Mouse (Mus musculus) bone marrow, adult 2 months (tissue): ENCODE data around the gene Gm5485. TPM values are rescaled to one million over a fixed set of nuclear protein-coding genes. Genes with fewer than 3 reads are reported as not detected.
A peak's percentile ranks its signal among the peaks of the same experiment; 100 is the strongest.

ENCODE experiments used
- H3K27ac ChIP-seq: fragments of 200-500 bp; 2 replicates; pipeline ENCODE4 v1.5.1; 2012; ENCODE audit warnings: low read depth, mild to moderate bottlenecking, control low read depth, inconsistent platforms, low read length; ENCODE audit not compliant: control insufficient read depth, poor library complexity, insufficient read depth
- H3K4me1 ChIP-seq: fragments of 200-500 bp; 2 replicates; pipeline ENCODE4 v1.6.1; 2011; ENCODE audit warnings: low read length; ENCODE audit not compliant: control insufficient read depth, insufficient read depth
- H3K4me3 ChIP-seq: fragments of 200-500 bp; replicated peaks from 2 replicates; pipeline ENCODE3; 2011; ENCODE audit warnings: mild to moderate bottlenecking, low read depth, low read length, control low read depth; ENCODE audit not compliant: control insufficient read depth
- CTCF ChIP-seq: fragments of 200-500 bp; IDR thresholded peaks from 2 replicates; pipeline ENCODE4 v1.5.1; 2011; ENCODE audit warnings: low read length, control low read depth; ENCODE audit not compliant: control insufficient read depth, insufficient read depth
- POLR2A ChIP-seq: fragments of 200-500 bp; IDR thresholded peaks from 2 replicates; pipeline ENCODE4 v1.6.1; 2011; ENCODE audit warnings: low read depth, mild to moderate bottlenecking, control low read depth, low read length, borderline replicate concordance; ENCODE audit not compliant: control insufficient read depth
- WGBS: fragments of 180-500 bp; shearing (Covaris S2); methylation state at CpG from one replicate; pipeline ENCODE4 v1.1.7; 2018; 5-methylcytosine and 5-hydroxymethylcytosine counted together
- polyA plus RNA-seq: library from polyadenylated mRNA; stranded (reverse); fragments of >200 nt; gene quantifications from 2 replicates; pipeline ENCODE4 v1.2.4, GENCODE M21; 2011; ENCODE audit warnings: low replicate concordance; ENCODE audit not compliant: missing spikeins, insufficient read depth, insufficient read length

Gene Gm5485
- polyA plus RNA-seq, 1 experiment, result not detected

- whole genome bisulfite sequencing, result 77% methylated on average over 2 of the region's 2 CpGs
- Histone ChIP-seq H3K4me1 (no peaks in the 10 kb centered on the region), H3K4me3 (no peak overlapping the region), H3K27ac (no peak overlapping the region)
- TF ChIP-seq CTCF (no peak), POLR2A (no peak)
Measured at GRCm38 (mm10) chr16:48395278-48395677, 16.9 kb downstream of the Gm5485 start.

- Histone ChIP-seq H3K4me3 (no peak overlapping the region), H3K4me1 (no peaks in the 10 kb centered on the region), H3K27ac (no peak overlapping the region)
- WGBS, result 51% methylated on average over 2 of the region's 2 CpGs
- TF ChIP-seq CTCF (no peak), POLR2A (no peak)
Measured at GRCm38 (mm10) chr16:48386982-48387381, 25.2 kb downstream of the Gm5485 start.

- 74% methylated on average over 3 of the region's 3 CpGs for WGBS
- no peaks in the 10 kb centered on the region for H3K4me1 ChIP-seq
- TF ChIP-seq CTCF, result no peak
- TF ChIP-seq POLR2A, result no peak
- H3K27ac ChIP-seq, result no peak overlapping the region
- no peak overlapping the region for H3K4me3 ChIP-seq
Measured at GRCm38 (mm10) chr16:48383582-48384257, 28.5 kb downstream of the Gm5485 start.

- Histone ChIP-seq H3K27ac (no peak overlapping the region), H3K4me3 (no peak overlapping the region), H3K4me1 (no peaks in the 10 kb centered on the region)
- TF ChIP-seq CTCF (no peak), POLR2A (no peak)
- WGBS, result 86% methylated on average over 7 of the region's 7 CpGs
Measured at GRCm38 (mm10) chr16:48373711-48374485, 38.3 kb downstream of the Gm5485 start.

DNA sequence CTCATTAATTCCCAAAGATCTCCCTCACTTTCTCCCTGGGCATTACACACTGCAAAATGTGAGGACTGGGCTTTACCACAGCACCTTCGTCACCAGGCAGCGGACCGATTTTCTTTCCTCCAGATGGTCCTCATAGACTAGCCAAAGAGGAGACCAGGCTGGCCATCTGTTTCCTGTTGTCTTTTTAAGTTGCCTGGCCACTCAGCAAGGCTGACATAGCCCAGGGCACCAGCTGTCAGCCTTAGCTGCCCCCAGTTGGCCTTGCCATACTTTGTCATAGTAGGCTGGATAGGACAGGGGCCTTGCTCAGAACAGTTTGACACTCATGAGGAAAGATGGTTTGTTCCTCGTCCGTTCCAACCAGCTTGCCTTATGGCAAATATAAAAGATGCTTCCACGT lies 39.8 kb downstream of the Gm5485 start:
- TF ChIP-seq POLR2A, result no peak
- no peak for TF ChIP-seq CTCF
- Histone ChIP-seq H3K4me3 (no peak overlapping the region), H3K27ac (no peak overlapping the region), H3K4me1 (no peaks in the 10 kb centered on the region)
- WGBS, result 73% methylated on average over 6 of the region's 6 CpGs

- WGBS, result 89% methylated on average over 2 of the region's 2 CpGs
- no peak overlapping the region for H3K27ac ChIP-seq
- TF ChIP-seq POLR2A, result no peak
- no peak for TF ChIP-seq CTCF
- no peaks in the 10 kb centered on the region for H3K4me1 ChIP-seq
- H3K4me3 ChIP-seq, result no peak overlapping the region
Measured at GRCm38 (mm10) chr16:48368096-48368495, 44.1 kb downstream of the Gm5485 start.

DNA sequence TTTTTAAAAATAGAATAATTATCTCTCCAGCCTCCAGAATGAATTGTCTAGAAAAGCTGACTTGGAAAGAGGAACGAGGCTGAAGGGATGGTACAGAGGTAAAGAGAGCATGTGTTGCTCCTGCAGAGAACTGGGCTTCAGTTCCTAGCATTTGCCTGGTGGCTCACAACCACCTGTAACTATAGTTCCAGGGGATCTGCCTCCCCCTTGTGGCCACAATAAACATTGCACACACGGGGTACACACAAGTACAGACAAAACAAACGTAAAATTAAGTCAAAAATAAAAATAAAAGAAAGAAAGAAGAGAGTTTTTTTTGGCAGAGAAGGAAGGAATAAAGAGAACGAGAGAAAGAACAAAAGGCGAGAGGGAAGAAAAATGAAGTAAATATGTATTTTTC lies 45.4 kb downstream of the Gm5485 start:
- no peak overlapping the region for H3K27ac ChIP-seq
- WGBS, result 85% methylated on average over 5 of the region's 5 CpGs
- no peaks in the 10 kb centered on the region for H3K4me1 ChIP-seq
- TF ChIP-seq CTCF (peak; percentile 27; the same call in 1 of the 2 replicates), POLR2A (no peak)
- no peak overlapping the region for H3K4me3 ChIP-seq

DNA sequence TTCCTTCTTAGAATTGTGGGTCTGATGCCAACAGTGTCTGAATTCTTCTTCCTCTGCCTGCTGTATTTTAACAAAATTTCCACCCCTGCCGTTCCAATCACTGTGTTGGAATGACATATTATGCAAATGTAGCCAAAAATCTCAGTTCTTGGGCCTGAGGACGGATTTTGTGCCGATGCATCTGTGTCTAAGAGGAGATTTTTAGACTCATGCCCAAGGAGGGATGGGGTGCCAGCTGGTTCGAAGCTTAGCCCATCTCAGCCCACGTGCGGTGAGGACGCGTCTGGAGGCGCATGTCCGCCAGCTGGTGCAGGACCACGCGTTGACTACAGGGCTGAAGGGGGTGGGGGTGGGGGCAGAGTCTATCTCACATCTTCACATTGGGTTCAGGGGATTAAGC lies 51.3 kb downstream of the Gm5485 start:
- TF ChIP-seq CTCF, result no peak
- no peak for TF ChIP-seq POLR2A
- no peak overlapping the region for H3K27ac ChIP-seq
- H3K4me3 ChIP-seq, result no peak overlapping the region
- 85% methylated on average over 12 of the region's 12 CpGs for WGBS
- no peaks in the 10 kb centered on the region for H3K4me1 ChIP-seq

- Histone ChIP-seq H3K4me3 (no peak overlapping the region), H3K4me1 (no peaks in the 10 kb centered on the region), H3K27ac (no peak overlapping the region)
- WGBS, result 88% methylated on average over 1 of the region's 1 CpGs
- TF ChIP-seq POLR2A, result no peak
- no peak for TF ChIP-seq CTCF
Measured at GRCm38 (mm10) chr16:48356417-48356816, 55.8 kb downstream of the Gm5485 start.

- TF ChIP-seq CTCF (no peak), POLR2A (no peak)
- H3K27ac ChIP-seq, result no peak overlapping the region
- H3K4me3 ChIP-seq, result no peak overlapping the region
- WGBS, result 86% methylated on average over 5 of the region's 5 CpGs
- no peaks in the 10 kb centered on the region for H3K4me1 ChIP-seq
Measured at GRCm38 (mm10) chr16:48355716-48356115, 56.5 kb downstream of the Gm5485 start.

Other genes with a start within 250 kb of the Gm5485 start
- 17.2 TPM in 1 of 2 replicates, not detected in the other for gene Dppa4, start 128.7 kb downstream of the Gm5485 start, polyA plus RNA-seq
- gene Dppa2, start 108.5 kb downstream of the Gm5485 start, polyA plus RNA-seq, result 0.92 and 4.8 TPM in 2 replicates
- gene Morc1, start 18.8 kb upstream of the Gm5485 start, polyA plus RNA-seq, result 0.32 and 4.4 TPM in 2 replicates